Mouse (Mus musculus): ENCODE results near the gene Fam221b.

Gene Fam221b

DNA sequence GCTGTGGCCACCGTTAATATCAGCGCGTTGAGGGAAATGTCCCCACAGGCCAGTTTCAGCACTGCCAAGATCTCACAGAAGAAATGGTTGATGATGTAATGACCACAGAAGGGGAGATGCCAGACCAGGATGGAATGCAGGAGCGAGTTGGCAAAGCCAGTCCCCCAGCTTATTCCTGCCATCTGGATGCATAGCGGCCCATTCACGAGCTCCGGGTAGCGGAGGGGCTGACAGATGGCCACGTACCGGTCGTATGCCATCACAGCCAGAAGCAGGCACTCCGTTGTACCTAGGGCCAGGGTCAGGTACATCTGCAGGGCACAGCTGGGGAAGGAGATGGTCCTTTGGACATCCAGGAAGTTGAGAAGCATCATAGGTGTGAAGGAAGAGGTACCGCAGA, 27.6 kb upstream of the Fam221b start:
- no peak for TF ChIP-seq NANOG (IDR thresholded peaks at IDR 0.05; ENCODE audit: borderline replicate concordance, low read length)
- TF ChIP-seq POU5F1 (IDR thresholded peaks at IDR 0.05; ENCODE audit: borderline replicate concordance, low read length): no peak
- TF ChIP-seq CTCF (conservative IDR thresholded peaks at IDR 0.05; ENCODE audit: low read length): no peak
- Histone ChIP-seq H3K4me3 (replicated peaks; ENCODE audit: low read length) (no peak overlapping the region), H3K27me3 (ENCODE audit: insufficient read depth, low read length) (peaks cover 25% of the 10 kb centered on the region), H3K4me1 (replicated peaks; ENCODE audit: low read depth, low read length) (peaks cover 18% of the 10 kb centered on the region), H3K36me3 (ENCODE audit: insufficient read depth, low read length) (no peaks in the 10 kb centered on the region), H3K9me3 (ENCODE audit: low read length) (peaks cover 8% of the 10 kb centered on the region)

DNA sequence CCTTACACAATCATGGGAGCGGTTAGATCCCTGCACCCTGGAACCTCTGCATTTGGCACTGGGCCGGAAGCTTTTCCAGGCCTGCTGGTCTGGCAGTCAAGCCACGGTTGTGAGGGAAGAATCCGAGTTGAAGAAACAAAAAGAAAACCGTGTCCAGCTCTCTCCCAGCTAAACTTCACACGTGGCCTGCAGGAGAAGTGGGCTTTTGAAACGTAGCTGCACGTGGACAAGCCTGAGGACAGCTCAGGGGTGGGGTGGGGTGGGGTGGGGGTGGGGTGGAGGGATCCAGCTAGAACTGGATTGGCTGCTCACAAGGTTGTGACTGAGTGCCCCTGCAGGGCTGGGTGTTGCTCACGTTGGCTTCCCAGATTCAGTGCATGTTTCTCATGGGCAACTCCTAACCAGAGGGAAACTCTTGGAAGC, 26.3 kb upstream of the Fam221b start:
- TF ChIP-seq NANOG (IDR thresholded peaks at IDR 0.05; ENCODE audit: borderline replicate concordance, low read length) (no peak), CTCF (conservative IDR thresholded peaks at IDR 0.05; ENCODE audit: low read length) (no peak), POU5F1 (IDR thresholded peaks at IDR 0.05; ENCODE audit: borderline replicate concordance, low read length) (no peak)
- peaks cover 8% of the 10 kb centered on the region for H3K9me3 ChIP-seq (ENCODE audit: low read length)

DNA sequence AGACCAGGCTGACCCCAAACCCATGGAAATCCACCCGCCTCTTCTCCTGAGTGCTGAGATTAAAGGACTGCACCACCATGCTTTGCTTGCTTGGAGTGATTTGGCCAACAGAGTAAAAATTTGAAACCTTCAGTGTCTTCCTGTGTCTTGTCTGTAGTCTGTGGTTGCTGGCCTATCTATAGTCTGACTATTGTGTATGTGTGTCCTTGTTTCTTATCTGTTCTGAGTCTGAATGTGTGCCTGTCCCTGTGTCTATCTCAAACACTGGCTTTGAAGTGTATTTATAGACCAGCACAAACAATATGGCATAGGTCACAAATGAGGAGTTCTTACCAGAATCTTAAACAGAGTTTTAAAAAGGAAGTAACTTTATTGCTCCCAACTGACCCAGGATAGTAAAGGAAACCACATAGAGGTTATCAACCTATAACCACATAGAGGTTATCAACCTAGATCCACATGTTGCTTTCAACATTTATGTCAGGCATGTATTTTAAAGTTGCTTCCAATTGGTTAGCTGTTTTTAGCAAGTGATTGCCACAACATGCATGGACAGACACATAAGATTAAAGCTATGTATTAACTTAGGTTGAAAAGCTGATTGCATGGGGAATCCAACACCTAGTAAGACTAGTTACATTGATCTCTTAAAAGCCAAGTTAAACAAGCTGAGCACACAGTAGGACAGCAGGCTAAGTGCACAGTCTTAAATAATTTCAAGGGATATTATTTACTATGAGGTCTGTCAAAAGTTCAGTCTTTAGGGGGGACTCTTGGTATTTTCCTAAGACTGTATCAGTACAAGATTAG, 25.7 kb upstream of the Fam221b start:
- Histone ChIP-seq H3K4me1 (replicated peaks; ENCODE audit: low read depth, low read length) (peaks cover 18% of the 10 kb centered on the region), H3K36me3 (ENCODE audit: insufficient read depth, low read length) (no peaks in the 10 kb centered on the region), H3K9me3 (ENCODE audit: low read length) (peaks cover 8% of the 10 kb centered on the region), H3K27me3 (ENCODE audit: insufficient read depth, low read length) (peaks cover 34% of the 10 kb centered on the region), H3K4me3 (replicated peaks; ENCODE audit: low read length) (no peak overlapping the region)
- TF ChIP-seq POU5F1 (IDR thresholded peaks at IDR 0.05; ENCODE audit: borderline replicate concordance, low read length): no peak
- TF ChIP-seq NANOG (IDR thresholded peaks at IDR 0.05; ENCODE audit: borderline replicate concordance, low read length): no peak
- TF ChIP-seq CTCF (conservative IDR thresholded peaks at IDR 0.05; ENCODE audit: low read length): no peak

More for the DNA sequence above, 26.3 kb upstream of the Fam221b start:
- Histone ChIP-seq H3K4me1 (replicated peaks; ENCODE audit: low read depth, low read length) (peaks cover 18% of the 10 kb centered on the region), H3K36me3 (ENCODE audit: insufficient read depth, low read length) (no peaks in the 10 kb centered on the region), H3K4me3 (replicated peaks; ENCODE audit: low read length) (no peak overlapping the region), H3K27me3 (ENCODE audit: insufficient read depth, low read length) (peaks cover 32% of the 10 kb centered on the region)

DNA sequence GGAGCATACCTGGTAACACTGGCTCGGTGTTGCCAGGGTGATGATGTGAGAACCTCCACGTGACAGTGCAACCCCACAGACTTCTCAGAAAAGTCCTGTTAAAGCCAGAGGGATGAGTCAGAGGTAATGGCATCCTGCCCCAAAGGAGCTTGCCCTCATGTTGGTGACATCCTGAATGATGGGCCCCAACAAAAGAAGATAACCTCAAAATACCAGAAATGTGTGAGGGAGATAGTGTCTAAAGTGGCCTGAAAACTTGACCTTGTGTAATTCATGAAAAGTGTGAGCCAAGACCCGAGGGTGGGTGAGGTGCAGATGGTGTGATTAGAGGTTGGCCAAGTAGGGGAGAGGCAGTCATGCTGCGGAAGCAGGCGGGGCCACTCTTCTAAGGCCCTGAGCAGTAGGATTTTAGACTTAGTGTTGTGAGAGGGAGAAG, 24.9 kb upstream of the Fam221b start:
- H3K9me3 ChIP-seq (ENCODE audit: low read length): peaks cover 8% of the 10 kb centered on the region
- no peak for TF ChIP-seq NANOG (IDR thresholded peaks at IDR 0.05; ENCODE audit: borderline replicate concordance, low read length)
- TF ChIP-seq CTCF (conservative IDR thresholded peaks at IDR 0.05; ENCODE audit: low read length): no peak
- no peaks in the 10 kb centered on the region for H3K36me3 ChIP-seq (ENCODE audit: insufficient read depth, low read length)
- H3K4me1 ChIP-seq (replicated peaks; ENCODE audit: low read depth, low read length): peaks cover 18% of the 10 kb centered on the region
- peaks cover 34% of the 10 kb centered on the region for H3K27me3 ChIP-seq (ENCODE audit: insufficient read depth, low read length)
- no peak overlapping the region for H3K4me3 ChIP-seq (replicated peaks; ENCODE audit: low read length)

DNA sequence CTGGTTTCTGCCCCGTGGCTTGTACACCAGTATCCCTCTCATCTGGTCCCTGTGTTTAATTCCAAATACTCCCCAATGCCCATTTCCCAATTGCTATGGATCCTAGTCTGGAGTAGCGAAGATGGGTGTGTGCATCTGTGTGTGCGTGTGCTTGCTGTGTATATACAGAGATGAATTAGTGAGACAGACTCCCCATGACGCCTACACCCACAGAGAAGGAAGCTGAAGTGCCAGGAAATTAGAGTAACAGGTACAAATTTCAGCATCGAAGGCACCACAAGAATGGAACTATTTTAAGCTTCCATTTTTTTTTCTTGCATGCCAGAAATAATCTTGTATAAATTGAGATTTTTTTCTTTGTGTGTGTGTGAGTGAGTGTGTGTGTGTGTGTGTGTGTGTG, 22.1 kb upstream of the Fam221b start:
- Histone ChIP-seq H3K4me3 (replicated peaks; ENCODE audit: low read length) (no peak overlapping the region), H3K9me3 (ENCODE audit: low read length) (peaks cover 8% of the 10 kb centered on the region), H3K36me3 (ENCODE audit: insufficient read depth, low read length) (no peaks in the 10 kb centered on the region), H3K27me3 (ENCODE audit: insufficient read depth, low read length) (peaks cover 16% of the 10 kb centered on the region), H3K4me1 (replicated peaks; ENCODE audit: low read depth, low read length) (peaks cover 17% of the 10 kb centered on the region)
- TF ChIP-seq NANOG (IDR thresholded peaks at IDR 0.05; ENCODE audit: borderline replicate concordance, low read length) (no peak), POU5F1 (IDR thresholded peaks at IDR 0.05; ENCODE audit: borderline replicate concordance, low read length) (no peak), CTCF (conservative IDR thresholded peaks at IDR 0.05; ENCODE audit: low read length) (no peak)

DNA sequence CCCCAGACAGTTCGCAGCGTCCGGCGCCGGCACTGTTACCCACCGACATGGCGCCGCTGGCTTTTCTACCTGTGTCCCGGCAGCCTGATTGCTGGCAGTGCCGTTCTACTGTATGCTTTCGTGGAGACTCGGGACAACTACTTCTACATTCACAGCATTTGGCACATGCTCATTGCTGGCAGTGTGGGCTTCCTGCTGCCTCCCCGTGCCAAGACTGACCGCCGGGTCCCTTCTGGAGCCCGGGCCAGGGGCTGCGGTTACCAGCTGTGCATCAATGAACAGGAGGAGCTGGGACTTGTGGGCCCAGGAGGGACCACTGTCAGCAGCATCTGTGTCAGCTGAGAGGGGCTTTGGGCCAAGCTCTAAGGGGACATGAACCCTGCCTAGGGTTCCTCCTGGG, 21.1 kb upstream of the Fam221b start:
- peaks cover 21% of the 10 kb centered on the region; the same call in 1 of the 2 replicates for H3K27me3 ChIP-seq (ENCODE audit: insufficient read depth, low read length)
- no peaks in the 10 kb centered on the region for H3K36me3 ChIP-seq (ENCODE audit: insufficient read depth, low read length)
- peaks cover 8% of the 10 kb centered on the region for H3K9me3 ChIP-seq (ENCODE audit: low read length)
- no peak for TF ChIP-seq NANOG (IDR thresholded peaks at IDR 0.05; ENCODE audit: borderline replicate concordance, low read length)
- TF ChIP-seq CTCF (conservative IDR thresholded peaks at IDR 0.05; ENCODE audit: low read length): no peak
- no peak for TF ChIP-seq POU5F1 (IDR thresholded peaks at IDR 0.05; ENCODE audit: borderline replicate concordance, low read length)
- no peak overlapping the region for H3K4me3 ChIP-seq (replicated peaks; ENCODE audit: low read length)
- peaks cover 15% of the 10 kb centered on the region; the same call in 1 of the 2 replicates for H3K4me1 ChIP-seq (replicated peaks; ENCODE audit: low read depth, low read length)

DNA sequence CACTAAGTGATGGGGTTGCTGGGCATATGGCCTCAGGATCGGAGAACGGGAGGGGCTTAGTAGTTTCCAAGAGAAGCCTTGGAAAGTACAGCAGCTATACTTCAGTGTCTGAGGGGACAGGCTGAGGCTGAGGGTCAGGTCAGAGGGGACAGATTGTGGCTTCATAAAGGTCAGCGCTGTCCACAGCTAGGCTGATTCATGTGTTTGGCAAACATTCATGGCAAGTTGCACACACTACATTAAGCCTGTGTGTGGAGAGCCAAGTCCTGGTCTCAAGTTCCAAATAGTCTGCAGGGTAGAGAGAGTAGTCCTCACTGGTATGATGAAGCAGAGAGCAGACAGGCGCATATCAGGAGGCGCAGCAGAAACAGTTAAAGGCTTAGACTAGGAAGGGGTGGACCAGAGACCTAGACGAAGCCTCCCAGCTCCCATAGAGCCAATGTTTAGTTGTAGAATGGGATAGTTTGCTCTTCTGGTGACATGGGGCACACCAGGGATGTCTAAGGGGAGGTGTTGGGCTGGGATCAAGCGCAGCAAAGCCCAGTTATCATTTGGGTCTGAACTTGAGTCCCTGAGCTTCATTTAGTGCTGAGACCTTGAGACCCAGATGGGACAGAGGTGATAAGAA, 10.6 kb upstream of the Fam221b start:
- no peak overlapping the region for H3K4me3 ChIP-seq (replicated peaks; ENCODE audit: low read length)
- TF ChIP-seq POU5F1 (IDR thresholded peaks at IDR 0.05; ENCODE audit: borderline replicate concordance, low read length) (no peak), NANOG (IDR thresholded peaks at IDR 0.05; ENCODE audit: borderline replicate concordance, low read length) (no peak), CTCF (conservative IDR thresholded peaks at IDR 0.05; ENCODE audit: low read length) (no peak)
- H3K36me3 ChIP-seq (ENCODE audit: insufficient read depth, low read length): 0 out of 2 replicates have a peak, but pooled peaks cover 1% of the 10 kb centered on the region
- no peaks in the 10 kb centered on the region for H3K27me3 ChIP-seq (ENCODE audit: insufficient read depth, low read length)
- H3K9me3 ChIP-seq (ENCODE audit: low read length): no peaks in the 10 kb centered on the region
- H3K4me1 ChIP-seq (replicated peaks; ENCODE audit: low read depth, low read length): peaks cover 20% of the 10 kb centered on the region

DNA sequence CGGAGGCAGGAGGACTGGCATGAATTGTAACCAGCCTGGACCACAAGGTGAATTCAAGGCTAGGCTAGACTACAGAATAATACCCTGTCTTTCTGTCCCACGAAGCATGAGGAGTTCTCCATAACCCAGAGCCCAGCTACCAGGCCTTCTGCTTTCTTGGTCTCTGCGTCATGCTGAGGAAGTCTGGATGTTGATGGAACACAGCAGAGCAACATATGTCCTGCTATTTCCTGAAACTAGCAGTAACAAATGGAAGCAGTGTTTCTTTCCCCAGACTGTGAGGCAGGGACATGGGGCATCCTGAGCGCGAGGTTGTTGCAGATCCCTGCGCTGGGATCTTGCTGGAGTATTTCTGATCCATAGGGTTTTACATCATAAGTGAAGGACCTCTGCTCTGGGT, 9.6 kb upstream of the Fam221b start:
- H3K36me3 ChIP-seq (ENCODE audit: insufficient read depth, low read length): 0 out of 2 replicates have a peak, but pooled peaks cover 3% of the 10 kb centered on the region
- H3K27me3 ChIP-seq (ENCODE audit: insufficient read depth, low read length): no peaks in the 10 kb centered on the region
- H3K4me3 ChIP-seq (replicated peaks; ENCODE audit: low read length): no peak overlapping the region
- peaks cover 28% of the 10 kb centered on the region for H3K4me1 ChIP-seq (replicated peaks; ENCODE audit: low read depth, low read length)
- H3K9me3 ChIP-seq (ENCODE audit: low read length): no peaks in the 10 kb centered on the region
- TF ChIP-seq NANOG (IDR thresholded peaks at IDR 0.05; ENCODE audit: borderline replicate concordance, low read length): no peak
- TF ChIP-seq CTCF (conservative IDR thresholded peaks at IDR 0.05; ENCODE audit: low read length): no peak
- no peak for TF ChIP-seq POU5F1 (IDR thresholded peaks at IDR 0.05; ENCODE audit: borderline replicate concordance, low read length)
